Mouse (Mus musculus) liver, postnatal 0 days (tissue): ENCODE measurements around the gene Stx18.

Experiments used
- CTCF ChIP-seq: sonication (generic); IDR thresholded peaks from 2 replicates; pipeline ENCODE4 v1.5.1; 2016; ENCODE audit warnings: antibody characterized with exemption, low read depth
- EP300 ChIP-seq: IDR thresholded peaks from 2 replicates; pipeline ENCODE4 v1.6.1; 2016; ENCODE audit warnings: antibody characterized with exemption, low read depth, mild to moderate bottlenecking

- no peak for TF ChIP-seq EP300
- no peak for TF ChIP-seq CTCF
Measured at GRCm38 (mm10) chr5:38006415-38007347, 31.9 kb upstream of the Stx18 start.
